Mouse (Mus musculus) midbrain, postnatal 0 days (tissue): Measurements from ENCODE around the gene Fam129b. TPM values are rescaled to one million over a fixed set of nuclear protein-coding genes. Genes with fewer than 3 reads are reported as not detected.
"Not testable (repeated sequence)": the region's sequence is repeated elsewhere in the genome, so short reads cannot be mapped to it uniquely, and the experiment has no call there.

Source experiments
- ATAC-seq: fragments of 200-750 bp; cut with Nextera tagmentation; 2 replicates; pipeline ENCODE4 v1.8.0; 2017; ENCODE audit warnings: moderate number of reproducible peaks, mild to moderate bottlenecking, moderate TSS enrichment, moderate library complexity; ENCODE audit not compliant: low FRiP score
- DNase-seq: peaks from one replicate; pipeline ENCODE4 v3.0.0-alpha.2; 2015; ENCODE audit warnings: low spot score
- H3K27ac ChIP-seq: fragments of 300-500 bp; sonication (generic); 2 replicates; pipeline ENCODE4 v1.5.1; 2014; ENCODE audit warnings: low read depth, mild to moderate bottlenecking, low read length, mixed read lengths
- H3K27me3 ChIP-seq: fragments of 300-500 bp; sonication (generic); 2 replicates; pipeline ENCODE4 v1.6.1; 2014; ENCODE audit warnings: low read length, control low read depth, mixed read lengths; ENCODE audit not compliant: insufficient read depth
- H3K36me3 ChIP-seq: fragments of 300-500 bp; sonication (generic); 2 replicates; pipeline ENCODE4 v1.6.1; 2014; ENCODE audit warnings: low read length, control low read depth, mixed read lengths; ENCODE audit not compliant: insufficient read depth
- H3K4me1 ChIP-seq: fragments of 300-500 bp; sonication (generic); 2 replicates; pipeline ENCODE4 v1.6.1; 2014; ENCODE audit warnings: mild to moderate bottlenecking, control low read depth, antibody characterized with exemption, low read length, mixed read lengths; ENCODE audit not compliant: insufficient read depth
- H3K4me2 ChIP-seq: fragments of 300-500 bp; sonication (generic); 2 replicates; pipeline ENCODE4 v1.6.1; 2014; ENCODE audit warnings: low read depth, mild to moderate bottlenecking, low read length, mixed read lengths; ENCODE audit not compliant: poor library complexity, severe bottlenecking
- H3K4me3 ChIP-seq: fragments of 300-500 bp; sonication (generic); 2 replicates; pipeline ENCODE4 v1.5.1; 2014; ENCODE audit warnings: low read depth, mild to moderate bottlenecking, low read length, moderate library complexity
- H3K9ac ChIP-seq: fragments of 300-500 bp; sonication (generic); replicated peaks from 2 replicates; pipeline ENCODE4 v1.6.1; 2014; ENCODE audit warnings: mild to moderate bottlenecking, low read length, moderate library complexity, mixed read lengths; ENCODE audit not compliant: poor library complexity, severe bottlenecking
- H3K9me3 ChIP-seq: fragments of 300-500 bp; sonication (generic); 2 replicates; pipeline ENCODE4 v1.6.1; 2016; ENCODE audit warnings: low read length, control low read depth
- CTCF ChIP-seq: IDR thresholded peaks from 2 replicates; pipeline ENCODE4 v1.5.1; 2016; ENCODE audit warnings: antibody characterized with exemption, mild to moderate bottlenecking
- WGBS: fragments of 180-500 bp; shearing (Covaris S2); extraction: QIAGEN DNeasy Blood & Tissue Kit; methylation state at CpG from one replicate; pipeline ENCODE4 v1.1.7; 2014; 5-methylcytosine and 5-hydroxymethylcytosine counted together
- polyA plus RNA-seq: library from polyadenylated mRNA; unstranded; fragments of >200 nt; fragmentation: Nextera tagmentation; extraction: Ambion mirVana; gene quantifications from 2 replicates; pipeline ENCODE4 v1.2.1, GENCODE M21; 2015
- total RNA-seq: library from RNA; depleted of rRNA; stranded (reverse); fragments of >200 nt; gene quantifications from 2 replicates; pipeline ENCODE4 v1.2.3, GENCODE M21; 2014

Gene Fam129b
- total and polyA plus RNA-seq, 2 experiments from 2014 or later = 17.7 to 39.5 TPM

DNA sequence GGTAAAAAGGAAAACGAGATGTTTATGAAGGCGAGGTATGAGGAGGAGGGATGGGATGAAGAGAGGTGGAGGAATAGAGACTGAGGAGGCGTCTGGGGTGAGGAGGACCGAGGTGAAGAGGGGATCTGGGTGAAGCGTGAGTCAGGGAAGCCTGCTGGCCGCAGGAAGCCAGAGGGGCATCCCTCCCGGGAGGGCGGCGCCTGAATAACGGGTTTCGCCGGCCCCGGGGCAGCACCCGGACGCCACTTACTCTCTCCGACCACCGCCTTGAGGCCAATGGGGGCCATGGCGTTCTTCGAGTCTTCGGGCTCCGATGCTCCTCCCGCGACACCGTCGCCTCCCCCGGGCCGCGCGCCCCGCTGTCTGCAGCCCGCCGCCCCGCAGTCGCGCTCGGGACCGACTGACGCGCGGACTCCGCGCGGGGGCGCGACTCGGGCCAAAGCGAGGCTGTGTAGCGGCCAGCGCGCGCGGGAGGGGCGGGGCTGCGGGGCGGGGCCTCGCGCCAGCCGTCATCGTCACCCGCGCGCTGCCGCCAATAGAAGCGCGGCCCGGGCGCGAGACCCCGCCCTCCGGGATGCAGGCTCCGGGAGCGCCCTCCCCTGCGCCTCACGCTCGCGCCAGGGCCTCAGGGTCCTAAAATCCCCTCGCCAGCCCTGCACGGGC is 29.0 kb upstream of the Fam129b start, which contains the start of gene Stxbp1:
Gene Stxbp1, minus strand, starts transcription at position 441 of the 663 bp plus-strand sequence.
- peaks cover 3% of the 10 kb centered on the region; the same call in 1 of the 2 replicates for H3K36me3 ChIP-seq
- peak; percentile 92 for ATAC-seq
- peak within 1 kb of the TSS; percentile 93 for H3K9ac ChIP-seq
- H3K4me3 ChIP-seq = peak within 1 kb of the TSS; percentile 91
- peak; percentile 3; the same call in 1 of the 2 replicates for TF ChIP-seq CTCF
- under 1% methylated on average over 60 of the region's 78 CpGs for WGBS
- H3K9me3 ChIP-seq = no peaks in the 10 kb centered on the region
- H3K4me2 ChIP-seq = peak within 1 kb of the TSS; percentile 52
- DNase-seq = peak; percentile 96
- H3K4me1 ChIP-seq = 0 out of 2 replicates have a peak, but pooled peaks cover 3% of the 10 kb centered on the region
- peak within 1 kb of the TSS; percentile 90 for H3K27ac ChIP-seq
- H3K27me3 ChIP-seq = no peaks in the 10 kb centered on the region

DNA sequence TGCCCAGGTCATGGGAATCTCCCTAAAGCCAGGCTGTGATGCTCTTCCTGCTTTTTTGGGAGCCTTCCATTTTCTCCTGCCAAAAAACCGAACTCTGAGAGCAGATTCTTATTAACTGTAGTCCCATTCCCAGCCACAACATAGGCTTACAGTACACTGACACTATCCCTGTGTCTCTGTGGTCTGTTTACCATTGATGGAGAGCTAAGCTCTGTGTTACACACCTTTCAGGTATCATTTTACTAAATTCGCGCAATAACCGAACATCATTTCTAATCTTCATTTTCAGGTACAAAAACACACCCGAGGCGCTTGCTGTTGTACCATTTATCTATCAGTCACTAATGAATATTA is 28.5 kb upstream of the Fam129b start:
- ATAC-seq (no peak), DNase-seq (no peak)
- Histone ChIP-seq H3K4me2 (peak overlapping the region; percentile 52), H3K4me3 (peak overlapping the region; percentile 91), H3K27me3 (no peaks in the 10 kb centered on the region), H3K9ac (peak overlapping the region; percentile 93; the same call in 1 of the 2 replicates), H3K9me3 (no peaks in the 10 kb centered on the region), H3K27ac (peak overlapping the region; percentile 62), H3K4me1 (0 out of 2 replicates have a peak, but pooled peaks cover 3% of the 10 kb centered on the region), H3K36me3 (peaks cover 2% of the 10 kb centered on the region; the same call in 1 of the 2 replicates)
- WGBS = 45% methylated on average over 6 of the region's 6 CpGs
- no peak for TF ChIP-seq CTCF

DNA sequence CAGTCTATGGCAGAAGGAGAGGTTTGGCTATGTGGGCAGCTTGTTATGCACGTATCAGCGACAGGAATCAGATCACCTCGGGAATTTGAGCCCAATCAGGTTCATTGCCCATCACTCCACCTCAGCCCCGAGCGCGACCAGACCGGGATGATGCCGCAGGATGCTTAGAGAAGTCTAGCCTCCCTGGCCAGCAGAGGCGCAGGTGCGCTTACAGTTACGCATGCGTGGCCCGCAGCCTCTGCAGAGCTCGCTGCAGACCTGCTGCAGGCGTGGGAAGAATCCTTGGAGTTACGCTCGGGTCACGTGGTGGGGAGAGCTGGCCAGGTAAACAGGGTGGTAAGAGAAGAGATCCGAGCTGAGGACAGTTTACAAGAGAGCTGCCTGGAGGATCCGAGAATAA is 23.8 kb upstream of the Fam129b start:
- ATAC-seq = peak; percentile 58; the same call in 1 of the 2 replicates
- TF ChIP-seq CTCF = peak; percentile 79
- no peak overlapping the region for H3K9ac ChIP-seq

DNA sequence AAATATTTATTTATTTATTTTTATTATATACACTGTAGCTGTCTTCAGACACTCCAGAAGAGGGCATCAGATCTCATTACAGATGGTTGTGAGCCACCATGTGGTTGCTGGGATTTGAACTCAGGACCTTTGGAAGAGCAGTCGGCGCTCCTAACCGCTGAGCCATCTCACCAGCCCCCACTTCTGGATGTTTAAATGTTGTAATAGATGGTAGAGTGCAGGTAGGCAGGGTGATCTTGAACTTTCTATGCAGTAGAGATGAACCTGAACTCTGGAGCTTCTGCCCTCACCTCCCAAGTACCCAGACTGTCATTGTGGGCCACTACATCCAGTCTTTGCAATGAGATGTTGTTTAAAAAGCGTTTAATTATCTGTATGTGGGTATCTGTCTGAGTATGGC is 22.2 kb upstream of the Fam129b start:
- WGBS = 71% methylated on average over 4 of the region's 4 CpGs
- not testable (repeated sequence) for H3K36me3 ChIP-seq, H3K27ac ChIP-seq, H3K9ac ChIP-seq, H3K9me3 ChIP-seq, DNase-seq, H3K27me3 ChIP-seq, H3K4me1 ChIP-seq, ATAC-seq, H3K4me2 ChIP-seq, H3K4me3 ChIP-seq

More for the DNA sequence above, 23.8 kb upstream of the Fam129b start:
- H3K9me3 ChIP-seq = no peaks in the 10 kb centered on the region
- no peaks in the 10 kb centered on the region for H3K4me1 ChIP-seq
- 2% methylated on average over 20 of the region's 20 CpGs for WGBS
- H3K27me3 ChIP-seq = no peaks in the 10 kb centered on the region
- peak; percentile 85 for DNase-seq
- H3K27ac ChIP-seq = no peak overlapping the region
- H3K4me3 ChIP-seq = peak overlapping the region; percentile 19; the same call in 1 of the 2 replicates
- no peaks in the 10 kb centered on the region for H3K36me3 ChIP-seq
- H3K4me2 ChIP-seq = peak overlapping the region; percentile 52

DNA sequence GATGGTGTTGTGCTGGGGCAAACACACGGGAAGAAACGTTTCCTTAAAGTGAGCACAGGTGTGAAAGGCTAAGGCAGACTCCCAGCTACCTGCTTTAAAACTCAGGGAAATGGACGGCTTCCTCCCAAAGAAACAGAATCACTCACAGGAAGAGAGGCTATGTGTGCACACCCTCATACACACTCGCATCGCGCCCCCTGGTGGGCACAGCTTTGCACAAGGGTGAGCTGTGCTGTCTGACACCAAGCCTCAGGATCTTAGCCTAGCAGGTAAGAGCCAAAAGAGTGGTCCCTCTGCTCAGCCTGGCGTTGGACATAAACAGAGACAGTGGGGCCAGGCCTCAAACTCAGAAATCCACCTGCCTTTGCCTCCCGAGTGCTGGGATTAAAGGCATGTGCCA is 21.7 kb upstream of the Fam129b start:
- Histone ChIP-seq H3K9me3 (no peaks in the 10 kb centered on the region), H3K4me2 (no peak overlapping the region), H3K4me3 (no peak overlapping the region), H3K27ac (no peak overlapping the region), H3K9ac (no peak overlapping the region), H3K36me3 (no peaks in the 10 kb centered on the region), H3K27me3 (no peaks in the 10 kb centered on the region), H3K4me1 (no peaks in the 10 kb centered on the region)
- ATAC-seq (peak; percentile 49; the same call in 1 of the 2 replicates), DNase-seq (peak; percentile 89)
- WGBS = 7% methylated on average over 8 of the region's 8 CpGs
- peak; percentile 87 for TF ChIP-seq CTCF

DNA sequence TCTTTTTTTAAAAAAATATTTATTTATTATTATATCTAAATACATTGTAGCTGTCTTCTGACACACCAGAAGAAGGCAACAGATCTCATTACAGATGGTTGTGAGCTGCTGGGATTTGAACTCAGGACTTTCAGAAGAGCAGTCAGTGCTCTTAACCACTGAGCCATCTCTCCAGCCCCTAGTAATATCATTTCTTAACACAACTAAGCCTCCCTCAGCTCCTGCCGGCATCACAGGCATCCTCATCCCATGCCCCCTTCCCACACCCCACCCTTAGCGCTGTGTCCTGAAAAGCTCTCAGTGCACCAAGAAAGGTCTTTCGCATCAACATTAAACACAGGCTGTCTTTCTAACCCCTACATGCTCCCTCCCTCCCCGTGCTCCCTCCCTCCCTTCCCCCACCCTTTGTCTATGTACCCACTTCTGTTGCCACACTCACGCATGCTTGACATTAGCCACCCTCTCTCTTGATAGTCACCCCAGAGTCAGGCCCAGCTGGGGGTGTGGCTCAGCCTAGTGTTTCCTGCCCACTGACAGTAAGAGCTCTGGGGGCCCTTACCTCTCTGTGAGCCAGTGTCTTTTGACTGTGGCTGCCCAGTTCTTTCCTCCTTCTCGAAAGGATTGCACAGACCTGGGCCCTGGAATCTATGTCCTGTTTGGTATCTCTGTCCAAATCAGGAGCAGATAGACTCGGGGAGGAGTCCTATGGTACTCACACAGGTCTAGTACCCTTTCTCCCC is 20.7 kb upstream of the Fam129b start:
- TF ChIP-seq CTCF = no peak
- ATAC-seq = no peak

More for the DNA sequence above, 20.7 kb upstream of the Fam129b start:
- H3K9ac ChIP-seq = no peak overlapping the region
- H3K27ac ChIP-seq = no peak overlapping the region
- no peaks in the 10 kb centered on the region for H3K9me3 ChIP-seq
- H3K4me3 ChIP-seq = no peak overlapping the region
- WGBS = 67% methylated on average over 7 of the region's 7 CpGs
- H3K36me3 ChIP-seq = no peaks in the 10 kb centered on the region
- DNase-seq = no peak
- no peaks in the 10 kb centered on the region for H3K27me3 ChIP-seq
- no peak overlapping the region for H3K4me2 ChIP-seq
- no peaks in the 10 kb centered on the region for H3K4me1 ChIP-seq
